Mouse (Mus musculus): Measurements from ENCODE around the gene Cobll1. TPM values are rescaled to one million over a fixed set of nuclear protein-coding genes. Genes with fewer than 3 reads are reported as not detected.

Cobll1 gene
- polyA plus RNA-seq, 1 experiment from 2014 or later: 2.5 TPM

DNA sequence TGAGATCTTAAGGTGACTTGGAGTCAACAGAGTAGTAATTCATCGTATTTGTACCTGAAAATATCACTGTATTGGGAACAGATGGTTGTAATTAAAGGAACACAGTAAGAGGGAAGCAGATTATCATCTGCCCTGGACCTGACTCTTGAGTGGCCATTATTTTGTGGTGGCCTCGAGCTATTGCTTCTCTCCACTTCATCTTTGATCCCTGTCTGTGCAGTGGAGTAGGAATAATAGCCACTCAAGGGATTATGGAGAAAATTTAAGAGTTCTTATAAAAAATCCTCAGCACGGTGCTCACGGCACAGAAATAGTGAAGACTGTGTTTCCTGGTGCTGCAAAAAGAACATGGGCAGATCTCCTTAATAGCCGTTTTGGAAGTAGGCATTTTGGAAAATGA lies 63.6 kb downstream of the Cobll1 start:
- Histone ChIP-seq H3K4me3 (ENCODE audit: low read depth, low read length) (no peak overlapping the region), H3K4me1 (ENCODE audit: control insufficient read depth, insufficient read depth, low read length) (no peaks in the 10 kb centered on the region), H3K36me3 (ENCODE audit: control insufficient read depth, insufficient read depth, low read length) (no peaks in the 10 kb centered on the region), H3K9me3 (replicated peaks; ENCODE audit: control insufficient read depth, low read length) (no peaks in the 10 kb centered on the region), H3K9ac (ENCODE audit: low read length) (no peak overlapping the region), H3K4me2 (ENCODE audit: low read length) (no peak overlapping the region), H3K27me3 (replicated peaks; ENCODE audit: control insufficient read depth, insufficient read depth, low read length) (no peaks in the 10 kb centered on the region), H3K27ac (ENCODE audit: low read depth, low read length) (no peak overlapping the region)
- no peak for ATAC-seq
- WGBS: 74% methylated on average over 5 of the region's 5 CpGs
- DNase-seq (ENCODE audit: low spot score): no peak

DNA sequence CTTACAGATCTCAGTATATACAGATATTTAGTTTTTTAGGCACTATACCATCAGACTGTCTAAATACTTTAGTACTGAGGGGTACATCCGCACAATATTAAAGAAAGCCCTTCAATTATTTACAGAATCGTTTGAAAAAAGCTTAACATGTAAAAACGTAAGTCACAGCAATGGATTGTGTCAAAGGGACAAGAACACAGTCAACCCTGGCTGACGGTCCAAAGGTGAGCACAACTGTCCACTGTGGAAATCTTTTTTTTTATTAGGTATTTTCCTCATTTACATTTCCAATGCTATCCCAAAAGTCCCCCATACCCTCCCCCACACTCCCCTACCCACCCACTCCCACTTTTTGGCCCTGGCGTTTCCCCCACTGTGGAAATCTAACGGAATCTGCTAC lies 67.1 kb downstream of the Cobll1 start:
- no peak overlapping the region for H3K9ac ChIP-seq (ENCODE audit: low read length)
- H3K36me3 ChIP-seq (ENCODE audit: control insufficient read depth, insufficient read depth, low read length): no peaks in the 10 kb centered on the region
- ATAC-seq: no peak
- no peaks in the 10 kb centered on the region for H3K4me1 ChIP-seq (ENCODE audit: control insufficient read depth, insufficient read depth, low read length)
- no peaks in the 10 kb centered on the region for H3K27me3 ChIP-seq (replicated peaks; ENCODE audit: control insufficient read depth, insufficient read depth, low read length)
- no peak overlapping the region for H3K27ac ChIP-seq (ENCODE audit: low read depth, low read length)
- H3K9me3 ChIP-seq (replicated peaks; ENCODE audit: control insufficient read depth, low read length): no peaks in the 10 kb centered on the region
- H3K4me3 ChIP-seq (ENCODE audit: low read depth, low read length): no peak overlapping the region
- no peak overlapping the region for H3K4me2 ChIP-seq (ENCODE audit: low read length)
- 91% methylated on average over 6 of the region's 6 CpGs for WGBS
- DNase-seq (ENCODE audit: low spot score): no peak

DNA sequence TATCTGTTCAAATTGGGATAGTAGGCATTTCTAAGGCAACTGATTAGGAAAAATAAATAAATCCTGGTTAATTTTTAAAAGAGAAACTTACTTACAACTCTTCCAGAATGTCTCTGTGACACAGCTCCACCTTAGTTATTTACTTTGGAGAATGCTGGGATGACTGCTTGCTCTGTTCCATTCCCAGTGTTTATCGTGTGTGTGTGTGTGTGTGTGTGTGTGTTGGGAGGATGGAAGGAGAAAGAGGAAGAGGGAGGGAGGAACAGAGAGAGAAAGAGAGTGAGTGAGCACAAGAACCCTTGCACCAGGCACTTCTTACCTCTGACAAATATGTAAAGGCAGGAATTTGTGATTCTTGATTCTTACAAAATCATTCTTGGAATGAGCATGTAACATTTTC lies 67.7 kb downstream of the Cobll1 start:
- Histone ChIP-seq H3K27ac (ENCODE audit: low read depth, low read length) (no peak overlapping the region), H3K4me1 (ENCODE audit: control insufficient read depth, insufficient read depth, low read length) (no peaks in the 10 kb centered on the region), H3K36me3 (ENCODE audit: control insufficient read depth, insufficient read depth, low read length) (no peaks in the 10 kb centered on the region), H3K9me3 (replicated peaks; ENCODE audit: control insufficient read depth, low read length) (no peaks in the 10 kb centered on the region), H3K4me2 (ENCODE audit: low read length) (no peak overlapping the region), H3K4me3 (ENCODE audit: low read depth, low read length) (no peak overlapping the region), H3K27me3 (replicated peaks; ENCODE audit: control insufficient read depth, insufficient read depth, low read length) (no peaks in the 10 kb centered on the region), H3K9ac (ENCODE audit: low read length) (no peak overlapping the region)
- no peak for DNase-seq (ENCODE audit: low spot score)
- ATAC-seq: no peak
- 72% methylated on average over 1 of the region's 1 CpGs for WGBS

- Histone ChIP-seq H3K27ac (ENCODE audit: low read depth, low read length) (no peak overlapping the region), H3K36me3 (ENCODE audit: control insufficient read depth, insufficient read depth, low read length) (no peaks in the 10 kb centered on the region), H3K9me3 (replicated peaks; ENCODE audit: control insufficient read depth, low read length) (no peaks in the 10 kb centered on the region), H3K4me2 (ENCODE audit: low read length) (no peak overlapping the region), H3K4me1 (ENCODE audit: control insufficient read depth, insufficient read depth, low read length) (no peaks in the 10 kb centered on the region), H3K4me3 (ENCODE audit: low read depth, low read length) (no peak overlapping the region), H3K9ac (ENCODE audit: low read length) (no peak overlapping the region), H3K27me3 (replicated peaks; ENCODE audit: control insufficient read depth, insufficient read depth, low read length) (no peaks in the 10 kb centered on the region)
- 92% methylated on average over 18 of the region's 18 CpGs for WGBS
- no peak for DNase-seq (ENCODE audit: low spot score)
- no peak for ATAC-seq
Measured at GRCm38 (mm10) chr2:65170693-65171456, 68.3 kb downstream of the Cobll1 start.

GRCm38 (mm10) chr2:65170256-65170655 lies 68.9 kb downstream of the Cobll1 start:
- no peak overlapping the region for H3K27ac ChIP-seq (ENCODE audit: low read depth, low read length)
- H3K4me2 ChIP-seq (ENCODE audit: low read length): no peak overlapping the region
- DNase-seq (ENCODE audit: low spot score) (no peak), ATAC-seq (no peak)
- H3K9ac ChIP-seq (ENCODE audit: low read length): no peak overlapping the region
- H3K27me3 ChIP-seq (replicated peaks; ENCODE audit: control insufficient read depth, insufficient read depth, low read length): no peaks in the 10 kb centered on the region
- H3K36me3 ChIP-seq (ENCODE audit: control insufficient read depth, insufficient read depth, low read length): no peaks in the 10 kb centered on the region
- H3K4me3 ChIP-seq (ENCODE audit: low read depth, low read length): no peak overlapping the region
- H3K9me3 ChIP-seq (replicated peaks; ENCODE audit: control insufficient read depth, low read length): no peaks in the 10 kb centered on the region
- H3K4me1 ChIP-seq (ENCODE audit: control insufficient read depth, insufficient read depth, low read length): no peaks in the 10 kb centered on the region
- 94% methylated on average over 5 of the region's 5 CpGs for WGBS

- no peak overlapping the region for H3K27ac ChIP-seq (ENCODE audit: low read depth, low read length)
- H3K4me3 ChIP-seq (ENCODE audit: low read depth, low read length): no peak overlapping the region
- no peak overlapping the region for H3K9ac ChIP-seq (ENCODE audit: low read length)
- no peaks in the 10 kb centered on the region for H3K27me3 ChIP-seq (replicated peaks; ENCODE audit: control insufficient read depth, insufficient read depth, low read length)
- no peak overlapping the region for H3K4me2 ChIP-seq (ENCODE audit: low read length)
- ATAC-seq (no peak), DNase-seq (ENCODE audit: low spot score) (no peak)
- H3K4me1 ChIP-seq (ENCODE audit: control insufficient read depth, insufficient read depth, low read length): no peaks in the 10 kb centered on the region
- H3K36me3 ChIP-seq (ENCODE audit: control insufficient read depth, insufficient read depth, low read length): no peaks in the 10 kb centered on the region
- H3K9me3 ChIP-seq (replicated peaks; ENCODE audit: control insufficient read depth, low read length): no peaks in the 10 kb centered on the region
- WGBS: 91% methylated on average over 4 of the region's 4 CpGs
Measured at GRCm38 (mm10) chr2:65163990-65164389, 75.2 kb downstream of the Cobll1 start.

DNA sequence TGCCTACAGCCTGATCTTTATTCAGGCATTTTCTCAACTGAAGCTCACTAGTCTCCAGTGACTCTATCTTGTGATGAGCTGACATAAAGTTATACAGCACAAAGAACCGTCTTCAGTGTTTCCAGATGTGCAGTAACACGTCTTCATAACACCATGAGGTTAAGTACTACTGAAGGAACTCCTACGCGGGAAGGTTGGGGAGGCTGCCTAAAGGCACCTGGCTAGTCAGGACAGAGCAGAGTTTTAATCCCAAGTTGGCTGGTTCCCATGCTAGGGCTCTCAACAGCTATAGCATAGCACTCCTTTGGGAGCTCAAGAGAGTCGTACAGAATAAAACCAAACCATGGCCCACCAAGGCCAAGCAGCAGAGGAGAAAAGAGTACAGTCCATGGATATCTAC lies 76.6 kb downstream of the Cobll1 start:
- ATAC-seq (no peak), DNase-seq (ENCODE audit: low spot score) (no peak)
- Histone ChIP-seq H3K27ac (ENCODE audit: low read depth, low read length) (no peak overlapping the region), H3K9ac (ENCODE audit: low read length) (no peak overlapping the region), H3K4me3 (ENCODE audit: low read depth, low read length) (no peak overlapping the region), H3K4me2 (ENCODE audit: low read length) (no peak overlapping the region), H3K36me3 (ENCODE audit: control insufficient read depth, insufficient read depth, low read length) (no peaks in the 10 kb centered on the region), H3K9me3 (replicated peaks; ENCODE audit: control insufficient read depth, low read length) (no peaks in the 10 kb centered on the region), H3K4me1 (ENCODE audit: control insufficient read depth, insufficient read depth, low read length) (no peaks in the 10 kb centered on the region), H3K27me3 (replicated peaks; ENCODE audit: control insufficient read depth, insufficient read depth, low read length) (no peaks in the 10 kb centered on the region)
- 91% methylated on average over 5 of the region's 5 CpGs for WGBS

DNA sequence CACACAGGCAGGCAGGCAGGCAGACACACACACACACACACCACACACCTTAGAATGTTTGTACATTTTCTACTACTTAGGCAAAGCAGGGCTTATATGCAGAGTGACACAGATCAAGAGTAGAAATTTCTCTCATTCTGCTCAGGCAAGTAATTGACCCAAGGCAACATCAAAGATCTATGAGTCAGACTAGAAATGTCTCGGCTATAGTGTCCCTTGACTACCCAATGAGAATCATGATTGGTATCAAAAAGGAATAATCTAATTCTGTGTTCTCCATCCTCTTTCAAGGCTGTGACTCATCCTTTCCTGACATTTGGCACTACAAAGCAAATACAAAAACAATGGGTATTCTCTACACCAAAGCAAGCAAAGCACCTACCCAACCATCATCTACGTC lies 77.5 kb downstream of the Cobll1 start:
- Histone ChIP-seq H3K4me2 (ENCODE audit: low read length) (no peak overlapping the region), H3K36me3 (ENCODE audit: control insufficient read depth, insufficient read depth, low read length) (no peaks in the 10 kb centered on the region), H3K27me3 (replicated peaks; ENCODE audit: control insufficient read depth, insufficient read depth, low read length) (no peaks in the 10 kb centered on the region), H3K4me1 (ENCODE audit: control insufficient read depth, insufficient read depth, low read length) (no peaks in the 10 kb centered on the region), H3K9ac (ENCODE audit: low read length) (no peak overlapping the region), H3K4me3 (ENCODE audit: low read depth, low read length) (no peak overlapping the region), H3K27ac (ENCODE audit: low read depth, low read length) (no peak overlapping the region), H3K9me3 (replicated peaks; ENCODE audit: control insufficient read depth, low read length) (no peaks in the 10 kb centered on the region)
- ATAC-seq (no peak), DNase-seq (ENCODE audit: low spot score) (no peak)
- WGBS: 87% methylated on average over 2 of the region's 2 CpGs

GRCm38 (mm10) chr2:65157981-65158651 lies 81.1 kb downstream of the Cobll1 start:
- no peaks in the 10 kb centered on the region for H3K27me3 ChIP-seq (replicated peaks; ENCODE audit: control insufficient read depth, insufficient read depth, low read length)
- no peak overlapping the region for H3K4me3 ChIP-seq (ENCODE audit: low read depth, low read length)
- H3K9ac ChIP-seq (ENCODE audit: low read length): no peak overlapping the region
- no peak for ATAC-seq
- 86% methylated on average over 5 of the region's 5 CpGs for WGBS
- H3K9me3 ChIP-seq (replicated peaks; ENCODE audit: control insufficient read depth, low read length): no peaks in the 10 kb centered on the region
- no peaks in the 10 kb centered on the region for H3K36me3 ChIP-seq (ENCODE audit: control insufficient read depth, insufficient read depth, low read length)
- no peaks in the 10 kb centered on the region for H3K4me1 ChIP-seq (ENCODE audit: control insufficient read depth, insufficient read depth, low read length)
- no peak for DNase-seq (ENCODE audit: low spot score)
- no peak overlapping the region for H3K27ac ChIP-seq (ENCODE audit: low read depth, low read length)
- H3K4me2 ChIP-seq (ENCODE audit: low read length): no peak overlapping the region
